Mouse (Mus musculus) kidney, adult 18-20 months (tissue): ENCODE measurements around the gene Rc3h1.
"Not testable (repeated sequence)": the region's sequence is repeated elsewhere in the genome, so short reads cannot be mapped to it uniquely, and the experiment has no call there.

Experiments used
- DNase-seq: peaks from one replicate; pipeline ENCODE4 v3.0.0; 2021

Gene Rc3h1

DNA sequence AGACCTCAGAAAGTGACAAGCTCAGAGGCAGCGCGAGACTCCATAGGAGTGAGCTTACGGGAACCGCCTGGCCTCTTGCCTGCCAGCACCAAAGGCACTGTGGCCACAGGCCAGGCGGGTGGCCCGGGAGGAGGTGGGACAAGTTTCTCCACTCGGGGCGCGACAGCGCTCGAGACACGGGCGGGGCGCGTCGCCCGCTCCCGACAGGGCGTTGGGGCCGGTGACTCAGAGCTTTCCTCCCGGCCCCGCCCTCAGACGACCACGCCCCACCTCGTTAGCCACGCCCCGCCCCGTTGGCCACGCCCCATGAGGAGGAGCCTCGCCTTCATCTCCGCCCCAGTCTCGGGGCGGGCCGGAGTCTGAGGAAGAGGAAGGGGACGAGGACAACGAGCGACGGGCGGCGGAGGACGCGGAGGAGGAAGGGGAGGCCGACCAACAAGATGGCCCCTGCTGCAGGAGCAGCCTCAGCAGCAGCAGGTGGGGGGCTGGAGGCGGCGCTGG lies at the start of gene Rc3h1:
Gene Rc3h1 (plus strand): TSS at position 362 of the 501 bp plus-strand sequence.
- DNase-seq, result peak; percentile 99

DNA sequence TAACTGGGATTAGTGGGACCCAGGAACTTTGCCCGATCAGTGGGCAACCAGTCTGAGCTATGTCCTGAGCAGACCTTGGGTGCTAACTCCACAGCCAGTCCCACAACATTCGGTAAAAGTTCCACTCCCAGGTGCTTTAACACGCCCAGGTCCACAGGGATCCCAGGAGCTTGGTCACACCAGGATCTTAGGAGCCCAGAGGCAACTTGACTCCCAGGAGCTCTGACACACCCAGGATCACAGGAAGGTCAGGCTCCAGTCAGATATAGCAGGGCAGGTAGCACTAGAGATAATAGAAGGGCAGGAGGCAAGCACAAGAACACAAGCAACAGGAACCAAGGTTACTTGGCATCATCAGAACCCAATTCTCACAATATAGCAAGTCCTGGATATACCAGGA lies 48.1 kb upstream of the Rc3h1 start:
- no peak for DNase-seq

DNA sequence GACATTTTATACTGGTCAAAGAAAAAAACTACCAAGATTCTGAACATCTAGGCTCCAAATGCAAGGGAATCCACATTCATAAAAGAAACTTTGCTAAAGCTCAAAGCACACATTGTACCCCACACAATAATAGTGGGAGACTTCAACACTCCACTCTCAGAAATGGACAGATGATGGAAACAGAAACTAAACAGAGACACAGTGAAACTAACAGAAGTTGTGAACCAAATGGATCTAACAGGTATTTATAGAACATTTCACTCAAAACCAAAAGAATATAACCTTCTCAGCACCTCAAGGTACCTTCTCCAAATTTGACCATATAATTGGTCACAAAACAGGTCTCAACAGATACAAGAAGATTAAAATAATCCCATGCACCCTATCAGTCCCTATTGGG lies 46.3 kb upstream of the Rc3h1 start:
- not testable (repeated sequence) for DNase-seq

DNA sequence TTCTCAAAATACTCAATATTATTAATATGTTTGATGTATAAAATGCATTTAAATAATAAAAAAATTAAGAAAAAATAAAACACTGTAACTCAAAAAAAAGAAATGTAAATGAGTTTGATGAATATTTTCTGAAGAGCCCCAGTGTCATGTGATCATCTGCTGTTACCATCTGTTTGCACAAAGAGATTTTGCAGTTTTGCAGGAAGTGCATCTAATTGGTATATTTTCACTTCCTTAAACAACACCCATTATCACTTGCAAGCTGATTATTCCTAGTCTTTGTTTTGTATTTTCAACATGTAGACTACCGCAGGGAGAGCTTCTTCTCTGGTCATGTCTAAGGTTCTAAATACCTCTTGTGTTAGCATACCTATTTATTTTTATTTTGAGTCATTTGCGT lies 45.1 kb upstream of the Rc3h1 start:
- DNase-seq, result no peak

DNA sequence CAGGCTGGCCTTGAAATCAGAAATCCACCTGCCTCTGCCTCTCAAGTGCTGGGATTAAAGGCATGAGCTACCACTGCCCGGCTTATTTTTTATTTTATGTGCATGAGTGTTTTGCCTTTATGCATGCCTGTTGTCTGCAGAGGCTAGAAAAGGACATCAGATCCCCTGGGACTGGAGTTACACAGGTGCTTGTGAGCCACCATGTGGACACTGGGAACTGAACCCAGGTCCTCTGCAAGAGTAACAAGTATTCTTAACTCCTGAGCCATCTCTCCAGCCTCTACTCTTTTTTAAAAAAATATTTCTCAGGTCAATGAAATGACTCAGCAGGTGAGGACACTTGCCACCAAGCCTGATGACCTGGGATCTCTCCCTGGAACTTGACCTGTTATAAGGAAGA lies 44.6 kb upstream of the Rc3h1 start:
- DNase-seq, result no peak

DNA sequence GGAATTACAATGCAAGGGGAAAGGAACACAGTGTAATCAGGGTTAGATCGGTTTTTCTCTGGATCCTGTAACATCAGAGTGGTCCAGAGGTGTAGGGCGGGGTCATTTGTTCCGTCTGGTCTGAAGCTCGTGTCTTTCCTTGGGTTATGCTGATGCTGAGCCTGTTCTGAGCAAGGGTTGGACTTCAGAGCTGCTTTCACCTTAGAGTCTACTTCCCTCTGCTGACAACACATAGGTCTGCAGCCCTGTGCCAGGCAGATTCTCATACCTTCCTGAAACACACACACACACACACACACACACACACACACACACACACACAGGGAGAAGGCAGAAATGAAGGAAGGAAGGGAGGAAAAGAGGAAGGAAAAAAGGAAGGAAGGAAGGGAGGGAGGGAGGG lies 43.2 kb upstream of the Rc3h1 start:
- DNase-seq, result peak; percentile 17

DNA sequence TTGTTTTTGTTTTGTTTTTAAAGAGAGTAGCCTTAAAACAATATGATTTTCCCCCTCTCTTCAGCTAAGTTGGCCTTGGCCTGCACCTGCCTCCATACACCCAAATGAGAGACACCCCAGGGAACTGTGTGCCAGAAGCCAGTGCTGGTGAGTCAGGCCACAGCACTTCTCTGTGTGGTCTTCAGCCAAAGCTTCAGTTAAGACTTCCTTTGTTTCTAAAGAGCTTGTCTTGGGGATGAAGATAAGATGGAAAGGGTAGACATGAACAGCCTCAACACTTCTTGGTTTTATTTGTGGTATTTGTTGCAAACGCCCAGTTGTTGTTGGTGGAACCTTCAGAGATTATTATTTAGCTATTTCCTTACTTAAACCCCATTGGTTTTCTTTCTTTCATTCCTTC lies 31.5 kb upstream of the Rc3h1 start:
- no peak for DNase-seq

DNA sequence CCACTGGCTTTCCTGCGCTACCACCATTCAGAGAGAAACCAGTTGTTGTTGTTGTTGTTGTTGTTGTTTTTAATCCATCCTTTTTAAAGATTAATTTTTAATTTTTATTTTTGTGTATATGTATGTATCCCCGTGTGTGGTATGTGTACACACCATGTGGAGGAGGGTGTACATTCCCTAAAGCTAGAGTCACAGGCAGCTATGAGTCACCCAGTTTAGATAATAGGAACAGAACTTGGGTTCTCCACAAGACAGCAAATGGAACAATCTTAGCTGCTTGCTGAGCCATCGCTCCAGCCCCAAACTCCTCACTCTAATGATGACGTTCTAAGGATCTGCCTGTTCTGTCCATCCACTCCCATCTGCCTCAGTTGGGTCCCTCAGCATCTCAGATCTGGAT lies 29.2 kb upstream of the Rc3h1 start:
- DNase-seq, result no peak

DNA sequence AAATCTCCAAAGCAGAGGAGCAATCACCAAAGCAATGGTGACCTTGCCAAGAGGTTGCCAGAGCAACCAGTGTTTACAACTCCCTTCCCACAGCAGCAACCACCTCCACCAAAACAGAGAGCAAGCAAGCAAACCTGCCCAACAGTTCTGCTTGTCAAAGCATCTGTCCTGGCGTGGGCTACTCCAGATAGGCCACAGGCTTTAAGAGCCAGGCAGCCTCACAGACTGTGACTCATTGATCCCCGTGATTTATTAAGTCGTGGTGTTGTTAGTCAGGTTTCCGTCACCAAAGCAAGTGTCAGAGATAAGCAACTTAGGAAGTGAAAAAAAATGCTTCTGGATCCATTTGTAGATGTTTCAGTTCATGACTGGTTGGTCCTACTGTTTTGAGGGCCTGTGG lies 27.7 kb upstream of the Rc3h1 start:
- DNase-seq, result no peak

DNA sequence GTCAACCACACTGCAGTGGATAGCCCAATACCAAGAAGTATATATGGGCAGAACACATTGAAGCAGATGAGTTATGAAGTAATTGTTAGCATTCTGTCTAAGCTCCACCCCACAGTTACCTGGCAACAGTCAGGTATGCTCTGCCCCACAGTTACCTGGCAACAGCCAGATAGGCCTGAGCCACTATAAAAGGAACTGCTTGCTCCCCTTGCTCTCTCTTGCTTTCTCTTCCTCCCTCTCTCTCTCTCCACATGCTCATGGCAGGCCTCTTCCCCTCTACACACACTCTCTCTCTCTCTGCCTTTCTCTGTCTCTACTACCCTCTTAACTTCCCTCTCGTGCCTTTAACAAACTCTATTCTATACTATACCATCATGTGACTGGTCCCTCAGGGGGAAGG lies 24.8 kb upstream of the Rc3h1 start:
- DNase-seq, result not testable (repeated sequence)

DNA sequence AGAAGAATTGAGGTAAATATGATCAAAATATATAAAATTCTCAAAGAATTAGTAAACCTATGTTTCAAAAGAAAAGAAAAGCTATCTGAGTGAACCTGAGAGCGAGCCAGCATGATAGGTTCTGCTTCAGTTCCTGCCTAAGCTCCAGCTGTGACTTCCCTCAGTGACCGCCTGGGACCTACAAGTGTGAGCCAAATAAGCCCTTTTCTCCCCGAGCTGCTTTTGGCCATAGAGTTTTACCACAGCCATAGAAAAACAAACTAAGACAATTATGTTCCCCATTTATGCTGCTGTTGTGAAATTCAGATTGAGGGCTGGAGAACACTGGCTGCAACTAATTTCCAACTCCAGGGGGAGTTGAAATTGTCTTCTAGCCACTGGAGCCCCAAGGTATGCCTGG lies 24.2 kb upstream of the Rc3h1 start:
- DNase-seq, result no peak

DNA sequence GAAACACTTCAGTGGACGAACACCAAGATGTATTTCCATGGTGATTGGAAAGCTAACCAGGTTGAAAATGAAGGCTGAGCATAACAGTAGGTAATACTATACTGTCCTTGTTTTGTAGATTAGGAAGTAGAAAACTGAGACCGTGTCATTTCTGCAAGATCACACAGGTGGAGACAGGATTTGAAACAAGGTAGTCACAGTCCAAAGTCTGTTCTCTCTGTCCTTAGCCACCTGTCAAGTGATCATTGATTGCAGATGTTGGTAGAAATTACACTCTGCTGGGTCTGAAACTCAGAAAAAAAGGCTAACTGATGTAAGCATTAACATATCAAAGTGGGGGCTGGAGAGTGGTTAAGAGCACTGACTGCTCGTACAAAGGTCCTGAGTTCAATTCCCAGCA lies 21.9 kb upstream of the Rc3h1 start:
- no peak for DNase-seq

DNA sequence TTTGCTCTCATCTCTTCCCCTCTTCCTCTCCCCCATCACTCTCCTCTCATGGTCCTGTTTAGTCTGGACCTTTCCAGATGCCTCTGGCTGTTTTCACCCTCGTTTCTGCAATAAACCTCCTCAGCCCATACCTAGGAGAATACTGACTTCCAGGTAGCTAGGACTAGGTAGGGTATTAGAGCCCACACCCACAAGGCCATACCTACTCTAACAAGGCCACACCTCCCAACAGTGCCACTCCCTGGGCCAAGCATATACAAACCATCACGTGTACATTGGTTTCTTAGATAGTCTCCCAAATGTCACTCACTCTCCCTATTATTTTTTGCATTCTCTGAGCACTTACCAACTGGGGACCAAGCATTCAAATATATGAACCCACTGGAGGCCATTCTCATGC lies 21.2 kb upstream of the Rc3h1 start:
- no peak for DNase-seq

DNA sequence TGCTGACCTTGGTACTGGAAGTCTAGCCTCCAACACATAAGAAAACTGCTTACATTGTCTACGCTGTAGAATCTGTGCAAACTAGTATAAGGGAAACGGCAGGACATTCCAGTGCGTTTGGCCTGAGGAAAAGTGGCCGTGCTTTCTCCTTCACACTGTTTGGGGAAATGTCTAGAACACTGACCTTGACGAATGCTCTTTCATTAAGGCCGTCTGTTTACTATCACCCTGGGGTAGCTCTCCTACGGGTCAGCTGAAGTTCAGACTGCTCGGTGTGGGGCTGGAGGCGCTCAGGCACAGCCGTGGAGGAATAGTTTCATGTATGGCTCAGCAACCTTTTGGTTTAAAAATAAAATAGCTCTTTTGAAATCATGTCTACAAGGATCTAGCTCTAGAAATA lies 6.5 kb upstream of the Rc3h1 start:
- peak; percentile 20 for DNase-seq

DNA sequence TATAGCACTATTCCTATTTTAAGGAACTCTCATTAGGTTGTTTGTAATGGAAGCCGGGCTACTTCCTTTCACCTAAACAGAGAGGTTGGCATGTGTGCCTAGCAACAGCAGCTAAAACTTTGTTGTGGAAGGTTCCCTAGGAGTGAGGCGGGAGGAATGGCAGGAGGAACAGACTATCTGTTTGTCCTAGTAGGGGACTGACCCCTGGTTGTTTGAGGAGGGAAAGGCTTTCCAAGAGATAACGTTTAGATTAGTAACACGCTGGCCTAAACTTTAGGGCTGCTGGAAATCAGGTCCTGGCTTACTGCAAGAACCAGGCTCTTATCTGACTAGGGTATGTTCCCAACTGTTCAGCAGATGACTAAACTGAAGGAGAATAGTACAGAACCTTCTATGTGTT lies 2.2 kb upstream of the Rc3h1 start:
- DNase-seq, result no peak

DNA sequence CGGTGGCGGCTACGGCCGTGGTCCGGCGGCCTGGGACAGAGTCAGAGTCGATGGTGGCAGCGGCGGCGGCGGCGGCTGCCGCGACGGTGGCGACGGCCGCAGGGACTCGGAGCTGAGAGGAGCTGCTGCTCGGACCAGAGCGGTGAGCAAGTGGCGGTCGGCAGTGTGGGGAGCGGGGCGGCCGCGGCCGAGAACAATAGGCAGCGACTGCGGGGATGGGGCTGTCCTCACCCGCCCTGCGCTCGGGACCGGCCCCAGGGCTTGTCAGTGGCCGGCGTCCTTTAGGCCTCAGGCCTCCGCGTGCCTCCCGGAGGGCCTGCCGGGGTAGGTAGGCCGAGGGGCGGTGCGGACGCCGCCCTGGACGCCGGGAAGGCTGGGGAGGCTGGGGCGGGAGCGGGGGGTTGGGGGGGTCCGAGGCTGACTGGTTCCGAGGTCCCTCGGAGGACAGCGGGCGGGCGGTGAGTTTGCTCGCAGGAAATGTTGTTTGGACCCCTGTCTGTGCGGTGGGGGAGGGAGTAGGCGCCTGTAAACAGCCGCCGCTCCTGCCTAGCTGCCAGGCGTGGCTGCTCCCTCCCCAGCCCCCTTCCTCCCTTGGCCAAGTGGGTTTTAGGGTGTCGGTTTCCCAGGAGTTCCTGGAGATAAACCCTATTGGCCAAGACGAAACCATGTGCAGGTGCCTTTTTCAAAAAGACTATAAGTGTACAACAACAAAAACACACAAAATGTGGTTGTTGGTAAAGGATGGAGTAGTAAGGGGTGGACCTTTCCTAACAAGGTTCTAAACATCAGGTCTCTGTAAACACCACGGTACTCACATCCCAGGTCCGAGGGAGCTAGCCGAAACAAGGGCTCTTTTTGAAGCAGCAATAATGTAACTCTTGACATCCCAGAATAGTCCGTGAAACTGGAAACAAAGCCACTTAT lies 602 bp downstream of the Rc3h1 start:
- no peak for DNase-seq

DNA sequence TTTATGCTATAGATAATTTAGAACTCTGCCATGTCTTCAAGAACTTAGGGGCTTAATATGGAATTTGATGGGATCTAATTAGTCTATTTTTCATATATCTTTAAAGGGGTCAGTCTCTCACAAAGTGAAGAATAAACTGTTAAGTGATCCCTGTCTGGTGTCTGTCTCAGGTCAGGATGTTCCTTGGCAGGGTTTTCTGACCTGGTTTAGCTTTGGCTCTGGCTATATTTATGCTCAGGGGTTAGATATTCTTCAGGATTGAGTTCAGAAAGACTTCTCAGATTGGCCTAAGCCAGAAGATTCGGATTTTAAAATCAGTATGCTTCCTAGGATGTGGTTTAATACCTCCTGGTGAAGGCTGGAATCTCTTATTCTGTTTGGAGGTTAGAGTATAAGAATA lies 4.0 kb downstream of the Rc3h1 start:
- DNase-seq, result no peak

DNA sequence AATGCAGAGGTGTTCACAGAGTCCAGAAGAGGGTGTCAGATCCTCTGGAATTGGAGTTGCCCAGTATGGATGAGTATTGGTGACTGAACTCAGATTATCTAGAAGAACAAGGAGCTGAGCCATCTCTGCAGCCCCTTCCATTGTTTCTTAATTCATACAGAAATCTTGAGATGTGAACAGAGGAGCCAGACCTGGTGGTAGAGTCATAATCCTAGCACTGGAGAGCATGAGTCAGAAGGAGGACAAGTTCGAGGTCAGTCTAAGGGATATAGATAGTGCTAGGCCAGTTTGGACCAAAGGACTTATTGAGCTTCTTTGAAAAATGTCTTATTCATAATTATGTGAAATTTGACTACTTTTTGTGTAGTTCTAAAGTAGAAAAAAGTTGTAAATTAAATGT lies 4.6 kb downstream of the Rc3h1 start:
- no peak for DNase-seq

DNA sequence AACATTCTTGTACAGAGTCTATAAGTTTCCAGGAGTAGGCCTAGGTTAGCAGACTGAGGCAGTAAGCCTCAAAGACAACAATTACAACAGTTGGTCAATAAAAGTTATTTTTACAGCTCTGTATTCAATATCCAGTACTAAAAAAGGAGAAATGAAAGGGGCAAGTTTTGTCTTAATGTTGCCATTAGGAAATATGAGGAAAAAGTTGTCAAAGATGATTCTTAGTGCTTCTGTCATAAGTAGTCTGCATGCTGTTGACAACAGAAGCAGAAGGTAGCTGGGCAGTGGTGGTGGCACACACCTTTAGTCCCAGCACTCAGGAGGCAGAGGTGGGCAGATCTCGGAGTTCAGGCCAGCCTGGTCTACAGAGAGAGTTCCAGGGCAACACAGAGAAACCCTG lies 13.2 kb downstream of the Rc3h1 start:
- no peak for DNase-seq

DNA sequence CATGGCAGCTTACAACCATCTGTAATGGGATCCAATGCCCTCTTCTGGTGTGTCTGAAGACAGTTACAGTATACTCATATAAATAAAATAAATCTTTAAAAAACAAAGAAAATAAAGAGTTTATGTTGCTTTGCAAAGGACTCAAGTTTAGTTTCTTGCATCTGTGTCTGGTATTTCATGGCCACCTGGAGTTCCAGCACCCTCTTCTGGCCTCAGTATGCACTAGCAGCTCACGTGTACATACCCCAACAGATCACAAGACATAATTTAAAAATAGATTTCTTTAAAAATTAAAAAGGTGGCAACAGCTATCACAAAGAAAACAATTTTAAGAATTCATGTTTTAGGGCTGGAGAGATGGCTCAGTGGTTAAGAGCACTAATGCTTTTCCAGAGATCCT lies 15.7 kb downstream of the Rc3h1 start:
- no peak for DNase-seq

DNA sequence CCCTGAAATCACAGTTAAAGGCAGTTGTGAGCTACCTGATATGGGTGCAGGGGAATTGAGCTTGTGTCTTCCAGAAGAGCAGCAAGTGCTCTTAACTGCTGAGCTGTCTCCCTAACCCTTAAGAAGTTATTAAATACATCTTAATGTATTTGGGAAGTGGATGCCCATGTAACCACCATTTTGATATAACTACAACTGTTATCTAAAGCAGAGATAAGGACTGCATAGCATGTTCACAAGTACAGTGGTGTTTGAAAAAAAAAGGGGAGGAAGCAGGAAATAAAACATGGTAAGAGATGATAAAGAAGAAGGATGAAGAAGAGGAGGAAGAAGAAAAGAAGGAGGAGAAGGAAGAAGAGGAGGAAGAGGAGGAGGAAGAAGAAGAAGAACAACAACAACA lies 25.1 kb downstream of the Rc3h1 start:
- DNase-seq, result no peak

DNA sequence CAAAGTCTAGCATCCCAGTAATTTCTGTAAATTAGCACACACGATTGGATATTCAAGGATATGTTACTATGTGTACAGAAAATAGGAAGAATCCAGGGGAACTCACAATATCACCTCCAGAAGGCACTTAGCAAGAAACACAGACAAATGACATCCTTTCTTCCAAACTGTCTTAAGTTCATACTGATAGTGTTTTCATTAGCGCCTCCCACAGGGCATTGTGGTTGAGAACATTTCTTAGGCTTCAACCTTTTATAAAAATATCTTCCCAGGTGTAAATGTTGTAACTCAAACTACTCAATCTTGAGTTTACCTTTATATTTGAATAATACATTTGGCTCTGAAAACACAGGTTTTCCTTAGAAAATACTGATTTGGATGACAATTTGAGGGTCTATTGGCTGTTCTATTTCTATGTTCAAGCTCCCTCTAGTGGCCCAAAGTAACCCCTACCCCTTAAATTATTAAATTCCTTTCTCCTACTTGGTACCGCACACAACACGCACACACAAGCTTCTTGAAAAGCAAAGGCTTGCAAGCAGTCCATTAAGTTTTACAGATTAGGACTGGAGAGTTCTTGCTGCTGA lies 27.8 kb downstream of the Rc3h1 start:
- DNase-seq, result peak; percentile 14

DNA sequence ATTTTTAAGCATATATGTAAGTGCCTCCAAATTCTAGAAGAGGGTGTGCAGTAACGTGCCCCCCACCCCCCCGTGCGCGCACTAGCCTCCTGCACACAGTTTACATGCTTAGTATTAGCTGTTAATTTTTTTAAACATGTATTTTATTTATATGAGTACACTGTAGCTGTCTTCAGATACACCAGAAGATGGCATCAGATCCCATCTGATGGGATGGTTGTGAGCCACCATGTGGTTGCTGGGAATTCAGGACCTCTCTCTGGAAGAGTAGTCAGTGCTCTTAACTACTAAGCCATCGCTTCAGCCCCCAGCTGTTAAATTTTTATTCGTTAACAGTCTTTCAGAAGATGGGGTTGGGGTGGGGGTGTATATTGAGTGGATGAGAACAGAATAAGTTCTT lies 29.3 kb downstream of the Rc3h1 start:
- no peak for DNase-seq

DNA sequence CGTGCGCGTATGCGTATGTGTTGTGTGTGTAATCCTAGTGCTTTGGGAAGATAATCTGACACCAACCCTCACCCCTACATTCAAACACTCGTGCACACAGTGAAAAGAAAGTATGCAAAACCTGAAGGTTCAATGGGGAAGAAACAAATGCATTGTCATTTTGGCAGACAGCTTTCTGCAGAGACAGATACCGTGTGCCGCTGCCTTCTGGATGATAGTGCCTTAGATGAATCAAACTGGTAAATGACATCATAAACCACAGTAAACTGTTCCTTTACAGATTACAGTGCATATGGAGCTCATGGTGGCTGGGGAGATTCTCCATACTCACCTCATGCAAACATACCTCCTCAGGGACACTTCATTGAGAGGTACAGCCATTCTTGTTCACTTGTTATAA lies 57.0 kb downstream of the Rc3h1 start:
- no peak for DNase-seq

DNA sequence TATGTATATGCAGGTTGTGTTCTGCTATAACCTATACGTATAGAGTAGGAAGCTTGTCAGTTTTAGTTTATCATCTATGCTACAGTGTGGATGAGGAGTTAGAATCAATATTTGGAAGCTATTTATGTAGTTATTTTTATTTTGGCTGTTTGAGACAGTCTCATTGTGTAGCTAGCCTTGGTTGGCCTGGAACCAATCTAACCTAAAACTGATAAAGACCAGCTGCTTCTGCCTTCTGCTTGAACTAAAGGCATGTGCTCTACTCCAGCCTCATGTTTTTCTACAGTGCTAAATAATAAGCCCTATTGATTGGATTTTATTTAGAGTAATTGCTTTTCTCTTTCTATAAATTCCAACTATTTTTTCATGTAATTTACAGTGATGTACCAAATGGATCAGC lies 61.0 kb downstream of the Rc3h1 start:
- no peak for DNase-seq
